Mouse (Mus musculus): ENCODE data around the gene Egfl7. TPM values are rescaled to one million over a fixed set of nuclear protein-coding genes. Genes with fewer than 3 reads are reported as not detected.

The Egfl7 gene
- polyA plus RNA-seq, 1 experiment: 3.6 TPM

DNA sequence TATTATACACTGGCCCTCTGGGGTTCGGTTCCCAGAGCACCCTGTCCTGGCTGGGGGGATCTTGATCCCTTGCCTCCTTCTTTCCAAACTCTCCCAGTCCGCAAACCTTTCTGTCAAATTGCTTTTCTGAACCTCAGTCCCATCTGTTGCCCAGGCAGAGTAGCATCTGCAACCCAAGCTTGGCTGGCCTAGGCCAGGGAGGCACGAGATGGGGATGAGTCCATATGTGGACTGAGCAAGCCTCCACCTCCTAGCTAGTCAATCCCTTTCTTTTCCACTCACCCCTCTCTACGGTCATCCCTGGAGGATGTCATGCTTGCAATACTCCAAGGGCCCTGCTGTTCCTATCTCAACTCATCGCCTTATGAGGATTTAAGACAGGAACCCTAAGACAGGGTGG, 22.8 kb downstream of the Egfl7 start:
- peak overlapping the region; percentile 63 for H3K4me3 ChIP-seq (replicated peaks)
- no peak for TF ChIP-seq GATA1 (IDR thresholded peaks at IDR 0.05; ENCODE audit: low read length)
- no peak for TF ChIP-seq TAL1 (IDR thresholded peaks at IDR 0.05; ENCODE audit: low read length)
- H3K27me3 ChIP-seq (ENCODE audit: control insufficient read depth): peaks cover 30% of the 10 kb centered on the region
- no peaks in the 10 kb centered on the region for H3K36me3 ChIP-seq (ENCODE audit: control insufficient read depth)
- H3K4me1 ChIP-seq (ENCODE audit: control insufficient read depth): peaks cover 15% of the 10 kb centered on the region
- H3K9me3 ChIP-seq (ENCODE audit: control insufficient read depth, low read length): no peaks in the 10 kb centered on the region

GRCm38 (mm10) chr2:26603159-26603558, 23.3 kb downstream of the Egfl7 start:
- H3K4me3 ChIP-seq (replicated peaks): peak overlapping the region; percentile 63
- TF ChIP-seq TAL1 (IDR thresholded peaks at IDR 0.05; ENCODE audit: low read length): no peak
- TF ChIP-seq GATA1 (IDR thresholded peaks at IDR 0.05; ENCODE audit: low read length): no peak
- peaks cover 15% of the 10 kb centered on the region for H3K4me1 ChIP-seq (ENCODE audit: control insufficient read depth)
- no peaks in the 10 kb centered on the region for H3K9me3 ChIP-seq (ENCODE audit: control insufficient read depth, low read length)
- peaks cover 30% of the 10 kb centered on the region for H3K27me3 ChIP-seq (ENCODE audit: control insufficient read depth)
- no peaks in the 10 kb centered on the region for H3K36me3 ChIP-seq (ENCODE audit: control insufficient read depth)

GRCm38 (mm10) chr2:26603720-26604671, 24.2 kb downstream of the Egfl7 start, which contains the start of gene Agpat2:
Gene Agpat2, minus strand, starts transcription at chr2:26604417.
- Histone ChIP-seq H3K9me3 (ENCODE audit: control insufficient read depth, low read length) (no peaks in the 10 kb centered on the region), H3K27me3 (ENCODE audit: control insufficient read depth) (peaks cover 30% of the 10 kb centered on the region), H3K36me3 (ENCODE audit: control insufficient read depth) (no peaks in the 10 kb centered on the region), H3K4me1 (ENCODE audit: control insufficient read depth) (peaks cover 15% of the 10 kb centered on the region), H3K4me3 (replicated peaks) (peak within 1 kb of the TSS; percentile 63)
- TF ChIP-seq TAL1 (IDR thresholded peaks at IDR 0.05; ENCODE audit: low read length) (no peak), GATA1 (IDR thresholded peaks at IDR 0.05; ENCODE audit: low read length) (no peak)

- Histone ChIP-seq H3K27me3 (ENCODE audit: control insufficient read depth) (peaks cover 30% of the 10 kb centered on the region), H3K4me1 (ENCODE audit: control insufficient read depth) (peaks cover 15% of the 10 kb centered on the region), H3K36me3 (ENCODE audit: control insufficient read depth) (no peaks in the 10 kb centered on the region), H3K4me3 (replicated peaks) (no peak overlapping the region), H3K9me3 (ENCODE audit: control insufficient read depth, low read length) (no peaks in the 10 kb centered on the region)
- no peak for TF ChIP-seq TAL1 (IDR thresholded peaks at IDR 0.05; ENCODE audit: low read length)
- TF ChIP-seq GATA1 (IDR thresholded peaks at IDR 0.05; ENCODE audit: low read length): no peak
These were observed 25.5 kb downstream of the Egfl7 start for GRCm38 (mm10) chr2:26605331-26605730.

DNA sequence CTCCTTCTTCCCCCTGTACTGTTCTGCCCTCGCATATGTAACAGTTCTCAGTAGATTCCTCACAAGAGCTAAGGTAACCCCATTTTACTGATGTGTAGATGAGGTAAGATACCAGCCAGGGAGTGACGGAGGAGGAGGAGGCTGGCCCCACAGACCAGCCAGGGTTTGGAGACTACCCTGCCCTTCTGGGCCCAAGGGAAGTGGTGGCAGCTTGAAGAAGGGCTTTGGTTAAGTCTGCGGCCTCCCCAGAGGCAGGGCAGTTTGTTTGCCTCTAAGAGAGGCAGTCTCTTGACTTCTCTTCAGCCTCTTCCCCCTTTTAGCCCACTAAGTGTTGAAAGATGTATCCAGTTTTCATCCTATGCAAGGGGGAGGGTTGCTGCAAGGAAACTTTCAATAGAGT, 26.8 kb downstream of the Egfl7 start:
- no peak overlapping the region for H3K4me3 ChIP-seq (replicated peaks)
- no peaks in the 10 kb centered on the region for H3K9me3 ChIP-seq (ENCODE audit: control insufficient read depth, low read length)
- peaks cover 30% of the 10 kb centered on the region for H3K27me3 ChIP-seq (ENCODE audit: control insufficient read depth)
- H3K4me1 ChIP-seq (ENCODE audit: control insufficient read depth): peaks cover 15% of the 10 kb centered on the region
- TF ChIP-seq GATA1 (IDR thresholded peaks at IDR 0.05; ENCODE audit: low read length) (no peak), TAL1 (IDR thresholded peaks at IDR 0.05; ENCODE audit: low read length) (no peak)
- H3K36me3 ChIP-seq (ENCODE audit: control insufficient read depth): no peaks in the 10 kb centered on the region

DNA sequence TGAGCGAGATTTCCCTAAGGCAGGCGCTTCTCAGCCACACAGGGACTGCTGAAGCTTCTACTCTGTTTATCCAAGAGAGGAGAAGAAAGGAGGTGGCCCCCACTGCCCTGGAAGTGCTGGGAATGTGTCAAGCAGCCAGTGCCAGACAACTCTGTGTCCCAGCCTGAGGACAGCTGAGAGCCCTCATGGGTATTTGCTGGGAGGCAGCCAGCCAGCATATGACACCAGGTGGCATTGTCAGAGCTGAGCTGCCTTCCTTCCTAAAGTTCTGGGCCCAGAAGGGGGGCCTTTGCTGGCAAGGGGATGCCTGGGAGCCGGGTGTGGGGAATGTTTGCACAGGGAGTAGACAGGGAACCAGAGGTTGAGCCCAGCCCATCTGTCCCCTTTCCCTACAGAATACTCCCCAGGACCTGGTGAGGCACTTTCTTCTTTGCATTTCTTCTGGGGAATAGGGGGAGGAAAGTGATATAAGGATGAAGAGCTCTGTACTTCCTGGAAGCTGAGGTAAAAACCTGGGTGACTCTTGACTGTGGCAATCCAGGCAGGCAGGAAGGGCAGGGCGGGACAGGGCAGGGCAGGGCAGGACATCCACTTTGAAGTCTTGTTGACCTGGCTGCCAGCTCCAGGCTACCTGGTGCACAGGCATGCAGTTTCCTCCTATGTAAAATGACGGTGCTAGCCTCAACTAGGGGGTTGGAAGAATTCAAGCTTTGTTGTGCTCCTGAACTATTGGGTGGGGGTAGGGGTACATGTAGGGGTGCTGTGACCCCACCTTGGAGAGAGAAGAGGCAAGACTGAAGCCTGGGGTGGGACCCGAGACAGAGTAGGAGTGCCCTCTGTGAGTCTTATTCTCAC, 27.5 kb downstream of the Egfl7 start:
- Histone ChIP-seq H3K9me3 (ENCODE audit: control insufficient read depth, low read length) (no peaks in the 10 kb centered on the region), H3K4me3 (replicated peaks) (no peak overlapping the region), H3K4me1 (ENCODE audit: control insufficient read depth) (peaks cover 15% of the 10 kb centered on the region), H3K36me3 (ENCODE audit: control insufficient read depth) (no peaks in the 10 kb centered on the region), H3K27me3 (ENCODE audit: control insufficient read depth) (peaks cover 30% of the 10 kb centered on the region)
- TF ChIP-seq GATA1 (IDR thresholded peaks at IDR 0.05; ENCODE audit: low read length): no peak
- TF ChIP-seq TAL1 (IDR thresholded peaks at IDR 0.05; ENCODE audit: low read length): no peak

DNA sequence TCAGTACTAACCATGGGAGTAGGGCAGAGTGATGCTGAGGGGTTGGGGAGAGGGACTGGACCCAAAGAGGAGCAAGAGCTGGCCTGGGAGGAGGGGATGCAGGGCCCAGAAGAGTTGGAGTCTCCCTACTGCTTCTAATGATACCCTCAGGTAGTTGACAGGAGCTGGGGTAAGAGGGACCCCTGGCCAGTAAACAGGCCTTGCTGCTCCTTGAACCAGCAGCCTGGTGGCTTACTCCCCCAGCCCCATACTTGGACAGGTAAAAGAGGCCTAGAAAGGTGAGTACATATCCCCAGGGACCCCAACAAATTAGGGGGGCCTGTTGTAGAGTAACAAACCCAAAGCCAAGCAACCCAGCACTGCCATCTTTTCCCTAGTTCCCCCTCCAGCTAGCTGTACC, 29.0 kb downstream of the Egfl7 start:
- no peaks in the 10 kb centered on the region for H3K36me3 ChIP-seq (ENCODE audit: control insufficient read depth)
- no peak for TF ChIP-seq GATA1 (IDR thresholded peaks at IDR 0.05; ENCODE audit: low read length)
- TF ChIP-seq TAL1 (IDR thresholded peaks at IDR 0.05; ENCODE audit: low read length): no peak

GRCm38 (mm10) chr2:26609261-26609661, 29.4 kb downstream of the Egfl7 start:
- H3K27me3 ChIP-seq (ENCODE audit: control insufficient read depth): peaks cover 13% of the 10 kb centered on the region
- no peaks in the 10 kb centered on the region for H3K9me3 ChIP-seq (ENCODE audit: control insufficient read depth, low read length)
- H3K36me3 ChIP-seq (ENCODE audit: control insufficient read depth): no peaks in the 10 kb centered on the region
- H3K4me3 ChIP-seq (replicated peaks): no peak overlapping the region
- H3K4me1 ChIP-seq (ENCODE audit: control insufficient read depth): peaks cover 4% of the 10 kb centered on the region
- TF ChIP-seq TAL1 (IDR thresholded peaks at IDR 0.05; ENCODE audit: low read length) (no peak), GATA1 (IDR thresholded peaks at IDR 0.05; ENCODE audit: low read length) (no peak)

More for the DNA sequence above, 29.0 kb downstream of the Egfl7 start:
- Histone ChIP-seq H3K9me3 (ENCODE audit: control insufficient read depth, low read length) (no peaks in the 10 kb centered on the region), H3K27me3 (ENCODE audit: control insufficient read depth) (peaks cover 18% of the 10 kb centered on the region), H3K4me3 (replicated peaks) (no peak overlapping the region), H3K4me1 (ENCODE audit: control insufficient read depth) (peaks cover 9% of the 10 kb centered on the region)

DNA sequence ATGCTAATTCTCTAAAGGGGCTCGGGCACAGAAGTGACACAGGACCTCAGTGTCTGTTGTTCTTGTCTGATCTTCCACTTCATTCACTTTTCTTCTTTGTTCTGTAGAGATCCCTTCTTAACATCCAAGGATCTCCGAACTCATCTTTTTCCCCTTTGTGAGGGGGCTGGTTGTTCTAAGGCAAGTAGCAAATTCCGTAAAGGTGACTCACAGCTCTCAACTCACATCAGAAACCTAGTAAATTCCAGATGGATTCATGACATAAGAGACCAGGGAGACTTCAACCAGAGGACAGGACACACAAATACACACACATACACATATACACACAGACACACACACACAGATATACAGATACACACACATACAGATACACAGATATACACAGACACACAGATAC, 30.7 kb downstream of the Egfl7 start:
- Histone ChIP-seq H3K4me3 (replicated peaks) (no peak overlapping the region), H3K27me3 (ENCODE audit: control insufficient read depth) (peaks cover 4% of the 10 kb centered on the region; the same call in 1 of the 2 replicates)
- TF ChIP-seq GATA1 (IDR thresholded peaks at IDR 0.05; ENCODE audit: low read length): no peak
- no peak for TF ChIP-seq TAL1 (IDR thresholded peaks at IDR 0.05; ENCODE audit: low read length)

More for the DNA sequence above, 30.7 kb downstream of the Egfl7 start:
- H3K4me1 ChIP-seq (ENCODE audit: control insufficient read depth): no peaks in the 10 kb centered on the region
- H3K9me3 ChIP-seq (ENCODE audit: control insufficient read depth, low read length): no peaks in the 10 kb centered on the region
- H3K36me3 ChIP-seq (ENCODE audit: control insufficient read depth): no peaks in the 10 kb centered on the region
